Mouse (Mus musculus): ENCODE measurements at regions not wholly inside any gene's neighbourhood (a gene's known extent, or its start where the extent isn't known, plus 50 kb on each side); places are given as distances from the start of the nearest gene placed in this dataset.
A peak's percentile ranks its signal among the peaks of the same experiment; 100 is the strongest.
"Not testable (repeated sequence)": the region's sequence is repeated elsewhere in the genome, so short reads cannot be mapped to it uniquely, and the experiment has no call there.

DNA sequence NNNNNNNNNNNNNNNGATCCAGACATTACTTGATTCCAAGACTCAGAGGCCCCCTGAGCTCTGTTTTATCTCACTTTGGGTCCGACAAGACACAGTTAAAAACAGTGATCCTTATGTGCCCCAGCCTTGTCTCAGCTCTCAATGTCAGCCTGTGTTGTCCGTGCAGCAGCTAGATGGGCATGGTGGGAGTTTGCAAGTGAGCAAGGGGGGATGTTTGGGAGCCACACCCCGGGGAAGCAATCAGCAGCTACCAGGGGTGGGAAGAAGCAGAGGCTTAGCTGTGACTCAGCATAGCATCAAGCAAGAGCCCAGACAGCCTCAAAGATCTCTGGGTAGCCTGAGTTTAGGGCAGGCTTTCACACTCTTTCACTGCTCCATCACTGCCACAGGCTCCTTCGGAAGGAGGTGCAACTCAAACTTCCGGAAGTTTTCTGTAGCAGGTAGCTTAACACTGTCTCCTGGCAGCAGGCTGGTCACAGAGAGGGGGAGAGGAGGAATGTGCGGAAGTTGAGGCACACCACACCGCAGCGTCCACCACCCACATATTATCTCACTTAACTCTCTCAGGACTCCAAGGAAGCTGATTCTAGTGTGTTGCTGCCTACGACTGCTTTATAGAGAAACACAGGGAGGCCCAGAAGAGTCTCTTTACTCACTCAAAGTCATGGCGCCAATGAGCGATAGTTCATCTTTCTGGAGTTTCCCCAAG is 80.2 kb upstream of the Defb33 start:
- DNase-seq (ENCODE audit: low spot score), result peak; percentile 46

DNA sequence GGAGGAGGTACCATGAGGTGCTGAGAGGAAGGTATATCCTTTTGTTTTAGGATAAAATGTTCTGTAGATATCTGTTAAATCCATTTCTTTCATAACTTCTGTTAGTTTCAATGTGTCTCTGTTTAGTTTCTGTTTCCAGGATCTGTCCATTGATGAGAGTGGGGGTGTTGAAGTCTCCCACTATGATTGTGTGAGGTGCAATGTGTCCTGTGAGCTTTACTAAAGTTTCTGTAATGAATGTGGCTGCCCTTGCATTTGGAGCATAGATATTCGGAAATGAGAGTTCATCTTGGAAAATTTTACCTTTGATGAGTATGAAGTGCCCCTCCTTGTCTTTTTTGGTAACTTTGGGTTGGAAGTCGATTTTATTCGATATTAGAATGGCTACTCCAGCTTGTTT is 79.0 kb upstream of the Defb33 start:
- DNase-seq (ENCODE audit: low spot score), result peak; percentile 38

DNA sequence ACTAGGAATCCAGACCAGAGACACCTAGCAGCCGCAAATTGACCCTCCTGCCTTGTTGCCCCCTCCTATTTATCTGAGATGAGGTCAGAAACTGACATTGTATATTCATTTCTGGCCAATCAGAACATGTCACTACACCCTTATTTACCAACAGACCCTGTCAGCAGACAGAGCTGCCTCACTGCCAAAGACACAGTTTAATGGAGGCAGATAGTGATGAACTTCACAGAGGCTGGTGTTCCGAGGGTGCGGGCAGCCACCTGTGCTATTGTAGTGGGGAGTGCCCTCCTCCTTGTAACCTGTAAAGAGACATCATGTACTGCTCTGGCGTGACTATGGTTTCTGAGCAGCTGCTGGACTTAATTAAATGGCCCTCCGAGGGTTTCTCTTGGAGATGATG is 70.0 kb upstream of the Defb33 start:
- DNase-seq (ENCODE audit: low spot score), result peak; percentile 67

DNA sequence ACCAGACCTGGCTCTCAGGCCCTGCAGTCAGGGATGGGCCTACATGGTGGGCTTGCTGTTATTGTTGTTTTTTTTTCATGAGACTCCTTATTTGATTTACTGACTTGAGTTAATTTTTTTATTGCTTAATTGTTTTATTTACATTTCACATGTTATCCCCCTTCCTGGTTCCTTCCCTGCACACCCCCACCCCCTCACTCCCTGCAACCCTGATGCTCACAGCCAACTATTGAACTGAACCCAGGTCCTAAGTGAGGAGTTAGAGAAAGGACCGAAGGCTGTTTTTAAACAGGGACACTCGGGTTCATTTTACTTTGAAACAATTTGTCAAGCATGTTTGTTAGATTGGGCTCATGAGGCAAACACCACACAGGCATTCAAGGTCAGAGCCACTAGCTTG is 69.2 kb upstream of the Defb33 start:
- DNase-seq (ENCODE audit: low spot score), result peak; percentile 69

DNA sequence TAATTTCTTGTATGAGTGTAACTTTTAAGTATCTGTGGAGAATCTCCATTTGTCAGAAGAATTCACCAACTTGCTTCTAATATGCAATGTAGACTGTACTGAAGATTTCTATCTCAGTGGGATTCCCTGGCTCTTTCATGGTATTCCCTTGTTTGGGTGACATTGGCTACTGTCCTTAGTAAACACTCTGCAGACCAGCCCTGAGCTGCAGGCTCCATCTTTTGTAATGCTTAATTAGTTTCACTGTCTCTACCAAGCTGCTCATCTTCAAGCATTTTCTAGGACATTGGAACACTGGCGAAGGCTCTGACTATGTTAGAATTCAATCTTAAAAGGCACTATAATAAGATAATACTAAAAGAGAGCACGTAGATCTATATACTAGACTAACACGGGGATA is 53.0 kb upstream of the Defb33 start:
- not testable (repeated sequence) for DNase-seq (ENCODE audit: low spot score)

Measured in testis, postnatal 10 days (tissue).